Mouse (Mus musculus) cerebellum, adult 9-10 months (tissue): ENCODE data around the gene Spryd3.
A peak's percentile ranks its signal among the peaks of the same experiment; 100 is the strongest.

Source experiments
- DNase-seq: peaks from one replicate; pipeline ENCODE4 v3.0.0; 2022

Gene Spryd3

GRCm38 (mm10) chr15:102111495-102111829 is 24.6 kb downstream of the Spryd3 start:
- peak; percentile 44 for DNase-seq

GRCm38 (mm10) chr15:102110701-102111494 is 25.1 kb downstream of the Spryd3 start:
- DNase-seq = no peak

GRCm38 (mm10) chr15:102110271-102110670 is 25.8 kb downstream of the Spryd3 start:
- DNase-seq = peak; percentile 33

GRCm38 (mm10) chr15:102108651-102109525 is 27.1 kb downstream of the Spryd3 start:
- peak; percentile 90 for DNase-seq

GRCm38 (mm10) chr15:102107689-102108573 is 28.1 kb downstream of the Spryd3 start:
- peak; percentile 85 for DNase-seq

GRCm38 (mm10) chr15:102106754-102107456 is 29.1 kb downstream of the Spryd3 start:
- peak; percentile 48 for DNase-seq

GRCm38 (mm10) chr15:102105764-102106730 is 30.0 kb downstream of the Spryd3 start:
- DNase-seq = peak; percentile 46

GRCm38 (mm10) chr15:102105360-102105759 is 30.7 kb downstream of the Spryd3 start:
- peak; percentile 27 for DNase-seq

- DNase-seq = peak; percentile 20
Measured at GRCm38 (mm10) chr15:102103947-102104555, 32.0 kb downstream of the Spryd3 start.

GRCm38 (mm10) chr15:102103371-102103946 is 32.6 kb downstream of the Spryd3 start:
- no peak for DNase-seq

- DNase-seq = no peak
Measured at GRCm38 (mm10) chr15:102102548-102103121, 33.4 kb downstream of the Spryd3 start.

GRCm38 (mm10) chr15:102101672-102102541 is 34.1 kb downstream of the Spryd3 start:
- DNase-seq = peak; percentile 22

- DNase-seq = no peak
Measured at GRCm38 (mm10) chr15:102100996-102101671, 34.9 kb downstream of the Spryd3 start.

- DNase-seq = peak; percentile 68
Measured at GRCm38 (mm10) chr15:102100161-102100981, 35.7 kb downstream of the Spryd3 start, which contains the start of gene Tns2. TSS of gene Tns2 (plus strand) at chr15:102100413.

- DNase-seq = no peak
Measured at GRCm38 (mm10) chr15:102099771-102100160, 36.3 kb downstream of the Spryd3 start.

GRCm38 (mm10) chr15:102099260-102099659 is 36.8 kb downstream of the Spryd3 start:
- DNase-seq = no peak

GRCm38 (mm10) chr15:102097991-102098555 is 38.0 kb downstream of the Spryd3 start:
- no peak for DNase-seq
